ENCODE assay signal across 8 mouse cellular contexts in the genomic region with DNA sequence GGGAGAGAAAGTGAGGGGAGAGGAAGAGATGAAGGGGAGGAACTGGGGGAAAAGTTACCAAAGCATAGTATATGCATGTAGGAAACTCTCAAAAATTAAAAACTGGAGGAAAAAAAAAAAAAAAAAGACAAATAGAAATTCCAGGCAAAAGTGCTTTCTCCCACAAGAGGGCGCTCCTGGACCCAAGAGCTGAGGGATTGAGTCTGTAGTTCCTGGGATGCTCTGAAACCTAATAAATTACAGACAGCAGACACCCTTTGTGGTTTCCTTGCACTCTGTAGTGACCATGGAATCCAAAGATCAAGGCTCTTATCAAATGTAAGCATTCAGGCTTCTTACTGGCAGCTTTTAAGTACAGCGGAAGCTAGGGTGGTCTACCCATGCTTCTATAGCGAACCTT.
DNase-seq lines count a peak whose midpoint lies in the region; ATAC-seq and TF ChIP-seq lines count a peak whose summit lies in the region.
"Had no signal": no experiment of that assay in that cellular context is flagged by ENCODE, and none has a peak within 500 bp of the region (broad histone marks: within the 10 kb centered on the region; RNA-seq: fewer than 3 reads in every experiment).

No protein-coding gene starts in this region.

- no peaks in the 10 kb centered on the region for H3K4me1 ChIP-seq in liver, adult 2 months (ENCODE audit: control insufficient read depth, insufficient read depth, low read length)
- no peaks in the 10 kb centered on the region for H3K4me1 ChIP-seq in liver, embryonic 11.5 days (replicated peaks; ENCODE audit: control insufficient read depth, insufficient read depth, low read length)
- H3K4me1 ChIP-seq in hindbrain, embryonic 14.5 days (replicated peaks; ENCODE audit: control insufficient read depth, insufficient read depth, low read length), result peaks cover 14% of the 10 kb centered on the region; the same call in 1 of the 2 replicates
- peaks cover 3% of the 10 kb centered on the region; the same call in 1 of the 2 replicates for H3K4me1 ChIP-seq in lung, postnatal 0 days (ENCODE audit: insufficient read depth, low read depth, low read length)

- H3K9ac ChIP-seq in liver, adult 2 months (ENCODE audit: low read depth, low read length), result no peak overlapping the region
- no peak overlapping the region for H3K9ac ChIP-seq in liver, embryonic 11.5 days (ENCODE audit: low read depth, low read length)
- H3K9ac ChIP-seq in hindbrain, embryonic 14.5 days, result no peak overlapping the region
- H3K9ac ChIP-seq in lung, postnatal 0 days (replicated peaks; ENCODE audit: low read depth), result no peak overlapping the region

- no peak overlapping the region for H3K27ac ChIP-seq in liver, adult 2 months (replicated peaks; ENCODE audit: insufficient read depth, low read depth, low read length)
- H3K27ac ChIP-seq in liver, embryonic 11.5 days (ENCODE audit: low read depth, low read length), result no peak overlapping the region
- no peak overlapping the region for H3K27ac ChIP-seq in hindbrain, embryonic 14.5 days
- no peak overlapping the region for H3K27ac ChIP-seq in lung, postnatal 0 days (ENCODE audit: low read length)

- H3K4me2 ChIP-seq in liver, embryonic 11.5 days, result no peak overlapping the region
- no peak overlapping the region for H3K4me2 ChIP-seq in hindbrain, embryonic 14.5 days (replicated peaks)
- H3K4me2 ChIP-seq in lung, postnatal 0 days (replicated peaks; ENCODE audit: low read depth, low read length), result no peak overlapping the region

- H3K4me3 ChIP-seq in liver, adult 2 months (ENCODE audit: insufficient read depth, low read depth, low read length), result no peak overlapping the region
- no peak overlapping the region for H3K4me3 ChIP-seq in liver, embryonic 11.5 days (ENCODE audit: low read depth, low read length)
- H3K4me3 ChIP-seq in hindbrain, embryonic 14.5 days (replicated peaks; ENCODE audit: low read length), result no peak overlapping the region
- H3K4me3 ChIP-seq in lung, postnatal 0 days (ENCODE audit: low read depth, low read length), result no peak overlapping the region
- H3K4me3 ChIP-seq: erythroblast, embryonic 14.5 days had no signal

- H3K27me3 ChIP-seq in liver, adult 2 months (ENCODE audit: control insufficient read depth, insufficient read depth, low read length), result no peaks in the 10 kb centered on the region
- H3K27me3 ChIP-seq in liver, embryonic 11.5 days (replicated peaks; ENCODE audit: control insufficient read depth, insufficient read depth, low read length), result no peaks in the 10 kb centered on the region
- no peaks in the 10 kb centered on the region; the same call in 1 of the 2 replicates for H3K27me3 ChIP-seq in hindbrain, embryonic 14.5 days (ENCODE audit: control insufficient read depth, insufficient read depth, low read length)
- H3K27me3 ChIP-seq in lung, postnatal 0 days (replicated peaks; ENCODE audit: insufficient read depth, low read length), result no peaks in the 10 kb centered on the region

- no peak for TF ChIP-seq EP300 in lung, postnatal 0 days (IDR thresholded peaks at IDR 0.05)

- DNase-seq in liver, adult 2 months (ENCODE audit: extremely low read depth, low read depth, low spot score), result peak; percentile 19
- no peak for DNase-seq in liver, embryonic 11.5 days (ENCODE audit: low spot score)
- peak; percentile 85 for DNase-seq in adrenal gland, postnatal 14 days
- DNase-seq in embryo, embryonic 9.5 days (ENCODE audit: extremely low spot score), result peak; percentile 44
- peak; percentile 81 for DNase-seq in hindbrain, embryonic 14.5 days (ENCODE audit: low spot score)
- peak; percentile 75 for DNase-seq in lung, postnatal 0 days (ENCODE audit: low spot score)
- peak; percentile 85 for DNase-seq in right cerebral cortex, postnatal 4 days

- TF ChIP-seq CTCF in liver, adult 2 months (IDR thresholded peaks at IDR 0.05; ENCODE audit: low read depth, low read length), result peak; percentile 57; the same call in 1 of the 2 replicates
- TF ChIP-seq CTCF in lung, postnatal 0 days (IDR thresholded peaks at IDR 0.05), result peak; percentile 80

- 65% methylated on average over 3 of the region's 3 CpGs for WGBS in liver, adult 2 months
- WGBS in liver, embryonic 11.5 days, result 29% methylated on average over 3 of the region's 3 CpGs
- 67% methylated on average over 3 of the region's 3 CpGs for WGBS in hindbrain, embryonic 14.5 days
- WGBS in lung, postnatal 0 days, result 40% methylated on average over 3 of the region's 3 CpGs

- no peaks in the 10 kb centered on the region for H3K36me3 ChIP-seq in liver, adult 2 months (ENCODE audit: control insufficient read depth, insufficient read depth, low read length)
- H3K36me3 ChIP-seq in liver, embryonic 11.5 days (ENCODE audit: control insufficient read depth, insufficient read depth, low read length), result no peaks in the 10 kb centered on the region
- H3K36me3 ChIP-seq in hindbrain, embryonic 14.5 days (replicated peaks; ENCODE audit: control insufficient read depth, insufficient read depth), result no peaks in the 10 kb centered on the region
- no peaks in the 10 kb centered on the region for H3K36me3 ChIP-seq in lung, postnatal 0 days (ENCODE audit: insufficient read depth, low read length)

- ATAC-seq in liver, embryonic 11.5 days (replicated peaks; ENCODE audit: low FRiP score), result no peak
- no peak for ATAC-seq in hindbrain, embryonic 14.5 days (ENCODE audit: low FRiP score)
- peak; percentile 58 for ATAC-seq in lung, postnatal 0 days

- no peaks in the 10 kb centered on the region for H3K9me3 ChIP-seq in liver, embryonic 11.5 days (ENCODE audit: control insufficient read depth, low read length)
- no peaks in the 10 kb centered on the region for H3K9me3 ChIP-seq in hindbrain, embryonic 14.5 days (ENCODE audit: control insufficient read depth, low read length)
- H3K9me3 ChIP-seq in lung, postnatal 0 days (ENCODE audit: low read length), result no peaks in the 10 kb centered on the region

- TF ChIP-seq POLR2A in liver, adult 2 months (IDR thresholded peaks at IDR 0.05; ENCODE audit: extremely low read depth, insufficient read depth, low read length), result no peak

- H3K79me2 ChIP-seq in liver, adult 2 months (ENCODE audit: control insufficient read depth, insufficient read depth, low read length), result no peaks in the 10 kb centered on the region
